Mouse (Mus musculus) erythroblast, embryonic 14.5 days (primary cell): ENCODE results near the gene 2210011C24Rik. TPM values are rescaled to one million over a fixed set of nuclear protein-coding genes. Genes with fewer than 3 reads are reported as not detected.

Experiments used
- H3K27me3 ChIP-seq: 2 replicates; pipeline ENCODE4 v1.6.1; 2012; ENCODE audit warnings: inconsistent platforms; ENCODE audit not compliant: control insufficient read depth
- H3K36me3 ChIP-seq: 2 replicates; pipeline ENCODE4 v1.6.1; 2012; ENCODE audit warnings: mild to moderate bottlenecking, inconsistent platforms; ENCODE audit not compliant: control insufficient read depth
- H3K4me1 ChIP-seq: 2 replicates; pipeline ENCODE4 v1.6.1; 2012; ENCODE audit warnings: inconsistent platforms; ENCODE audit not compliant: control insufficient read depth
- H3K4me3 ChIP-seq: replicated peaks from 2 replicates; pipeline ENCODE3; 2012; ENCODE audit warnings: moderate library complexity, mild to moderate bottlenecking, inconsistent platforms
- H3K9me3 ChIP-seq: 2 replicates; pipeline ENCODE4 v1.6.1; 2012; ENCODE audit warnings: low read length, inconsistent platforms, mixed read lengths; ENCODE audit not compliant: control insufficient read depth
- GATA1 ChIP-seq: IDR thresholded peaks from 2 replicates; pipeline ENCODE4 v1.6.1; 2012; ENCODE audit warnings: low read length, inconsistent platforms, mixed read lengths
- TAL1 ChIP-seq: IDR thresholded peaks from 3 replicates; pipeline ENCODE4 v1.6.1; 2012; ENCODE audit warnings: low read length, inconsistent platforms, mixed read lengths
- polyA plus RNA-seq: library from polyadenylated mRNA; stranded (reverse); fragments of >175 nt; gene quantifications from 2 replicates; pipeline ENCODE4 v1.2.3, GENCODE M21; 2012

The 2210011C24Rik gene
- polyA plus RNA-seq: not detected in 2 replicates

DNA sequence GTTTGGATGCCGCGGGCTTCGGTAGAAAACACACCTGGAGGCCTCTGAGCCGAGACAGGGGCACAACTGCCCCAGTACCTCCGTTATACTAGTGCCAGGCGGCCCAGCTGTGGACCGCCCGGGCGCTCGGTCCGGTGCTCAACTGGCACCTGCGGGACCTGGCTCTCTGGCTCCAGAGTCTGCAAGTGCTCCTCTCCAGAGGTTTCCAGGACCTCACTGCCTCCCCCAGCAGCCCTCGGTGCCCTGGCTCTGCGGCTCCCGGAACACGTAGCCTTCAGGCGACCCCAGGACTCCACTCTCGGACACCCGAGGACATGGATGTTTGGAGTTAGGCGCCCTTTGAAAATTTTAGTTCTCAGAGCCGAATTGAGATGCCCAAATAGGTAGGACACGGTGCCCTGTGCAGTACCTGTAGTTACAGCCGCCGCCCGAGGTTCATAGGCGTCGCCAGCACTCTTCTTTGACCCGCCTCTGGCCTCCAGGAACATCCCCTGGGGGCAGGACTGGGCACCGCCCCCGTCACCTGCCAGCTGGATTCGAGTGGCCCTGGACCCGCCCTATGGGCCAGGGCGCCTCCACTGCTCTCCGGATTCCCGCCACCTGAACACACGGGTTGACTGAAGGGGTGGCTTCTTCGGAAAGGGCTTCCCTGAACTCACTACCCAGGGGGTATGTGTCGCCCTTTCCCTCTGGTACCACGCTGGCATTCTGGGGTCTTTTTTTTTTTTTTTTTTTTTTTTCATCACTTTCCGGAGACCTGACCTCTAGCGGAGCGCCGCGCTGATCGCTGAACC lies at the start of gene 2210011C24Rik:
Gene 2210011C24Rik, minus strand, starts transcription at position 467 of the 794 bp plus-strand sequence.
- Histone ChIP-seq H3K36me3 (no peaks in the 10 kb centered on the region), H3K4me1 (peaks cover 17% of the 10 kb centered on the region), H3K27me3 (peaks cover 64% of the 10 kb centered on the region), H3K4me3 (peak within 1 kb of the TSS; percentile 29), H3K9me3 (peaks cover 26% of the 10 kb centered on the region; the same call in 1 of the 2 replicates)
- TF ChIP-seq GATA1 (no peak), TAL1 (no peak)

DNA sequence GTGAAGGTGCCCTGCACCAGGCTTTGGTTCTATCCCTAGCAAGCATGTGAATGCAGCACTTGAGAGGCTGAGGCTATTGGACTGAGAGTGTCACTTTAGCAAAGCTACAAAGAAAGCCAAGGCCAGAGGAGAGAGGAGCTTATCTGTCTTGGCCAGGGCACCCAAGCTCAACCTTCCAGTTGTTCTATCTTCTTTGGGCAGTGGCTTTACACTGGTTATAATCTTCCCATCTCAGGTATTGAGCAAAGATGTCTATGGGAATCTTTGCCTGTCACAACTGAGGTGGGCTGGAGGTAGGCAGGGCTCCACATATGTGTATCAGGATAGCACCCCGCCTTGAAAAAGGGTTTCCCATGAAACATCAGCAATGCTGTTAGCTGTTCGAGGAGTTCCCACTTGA lies 48.3 kb upstream of the 2210011C24Rik start:
- no peak for TF ChIP-seq TAL1
- no peak for TF ChIP-seq GATA1
- Histone ChIP-seq H3K4me3 (no peak overlapping the region), H3K4me1 (peaks cover 6% of the 10 kb centered on the region), H3K27me3 (no peaks in the 10 kb centered on the region), H3K36me3 (no peaks in the 10 kb centered on the region), H3K9me3 (peaks cover 1% of the 10 kb centered on the region; the same call in 1 of the 2 replicates)

DNA sequence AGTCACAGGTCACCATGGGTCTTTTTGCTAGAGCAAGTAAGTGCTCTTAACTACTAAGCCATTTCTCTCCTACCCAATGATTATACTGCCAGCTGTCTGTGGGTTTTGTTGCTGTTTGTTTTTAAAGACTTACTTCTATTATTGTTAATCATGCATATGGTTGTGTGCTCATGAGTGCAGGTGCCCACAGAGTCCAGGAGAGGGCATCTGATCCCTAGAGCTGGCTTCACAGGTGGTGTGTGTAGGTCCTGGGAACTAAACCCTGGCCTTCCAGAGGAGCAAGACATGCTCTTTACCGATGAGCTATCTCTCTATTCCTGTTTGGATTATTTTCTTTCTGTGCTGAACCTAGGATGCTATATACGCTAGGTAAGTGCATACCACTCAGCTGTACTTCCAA lies 47.3 kb upstream of the 2210011C24Rik start:
- Histone ChIP-seq H3K4me1 (peaks cover 2% of the 10 kb centered on the region), H3K4me3 (no peak overlapping the region), H3K27me3 (no peaks in the 10 kb centered on the region), H3K9me3 (peaks cover 2% of the 10 kb centered on the region; the same call in 1 of the 2 replicates), H3K36me3 (no peaks in the 10 kb centered on the region)
- TF ChIP-seq TAL1 (no peak), GATA1 (no peak)

DNA sequence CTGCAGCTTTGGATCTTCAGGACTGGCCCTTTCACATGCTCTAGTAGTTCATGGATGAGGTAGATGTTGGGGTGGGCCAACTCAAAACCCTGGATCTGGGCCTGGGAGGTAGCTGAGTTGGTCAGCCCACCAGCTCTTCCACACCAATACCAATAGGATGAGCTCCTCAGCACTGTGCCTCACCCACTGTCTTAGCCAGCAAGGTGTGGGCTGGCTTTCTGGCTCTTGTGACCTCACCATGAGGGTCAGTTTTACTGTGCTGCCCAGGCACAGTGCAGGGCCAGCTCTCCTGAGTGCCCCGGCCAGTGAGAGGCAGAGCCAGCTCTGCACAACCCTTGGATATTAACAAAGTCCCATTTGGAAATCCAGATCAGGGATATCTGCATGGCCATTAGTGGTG lies 45.9 kb upstream of the 2210011C24Rik start:
- TF ChIP-seq GATA1 (no peak), TAL1 (no peak)
- H3K4me1 ChIP-seq: peaks cover under 1% of the 10 kb centered on the region; the same call in 1 of the 2 replicates
- H3K4me3 ChIP-seq: no peak overlapping the region
- H3K36me3 ChIP-seq: no peaks in the 10 kb centered on the region
- H3K9me3 ChIP-seq: peaks cover 2% of the 10 kb centered on the region; the same call in 1 of the 2 replicates
- no peaks in the 10 kb centered on the region for H3K27me3 ChIP-seq

GRCm38 (mm10) chr8:84053229-84053628 lies 41.3 kb upstream of the 2210011C24Rik start:
- Histone ChIP-seq H3K4me1 (peaks cover 2% of the 10 kb centered on the region; the same call in 1 of the 2 replicates), H3K27me3 (peaks cover 3% of the 10 kb centered on the region), H3K36me3 (no peaks in the 10 kb centered on the region), H3K4me3 (no peak overlapping the region), H3K9me3 (peaks cover 2% of the 10 kb centered on the region; the same call in 1 of the 2 replicates)
- TF ChIP-seq TAL1 (no peak), GATA1 (no peak)

GRCm38 (mm10) chr8:84052746-84053145 lies 40.8 kb upstream of the 2210011C24Rik start:
- no peak overlapping the region for H3K4me3 ChIP-seq
- H3K9me3 ChIP-seq: peaks cover 2% of the 10 kb centered on the region; the same call in 1 of the 2 replicates
- H3K36me3 ChIP-seq: no peaks in the 10 kb centered on the region
- peaks cover 3% of the 10 kb centered on the region for H3K27me3 ChIP-seq
- H3K4me1 ChIP-seq: peaks cover 2% of the 10 kb centered on the region; the same call in 1 of the 2 replicates
- TF ChIP-seq TAL1: no peak
- no peak for TF ChIP-seq GATA1

DNA sequence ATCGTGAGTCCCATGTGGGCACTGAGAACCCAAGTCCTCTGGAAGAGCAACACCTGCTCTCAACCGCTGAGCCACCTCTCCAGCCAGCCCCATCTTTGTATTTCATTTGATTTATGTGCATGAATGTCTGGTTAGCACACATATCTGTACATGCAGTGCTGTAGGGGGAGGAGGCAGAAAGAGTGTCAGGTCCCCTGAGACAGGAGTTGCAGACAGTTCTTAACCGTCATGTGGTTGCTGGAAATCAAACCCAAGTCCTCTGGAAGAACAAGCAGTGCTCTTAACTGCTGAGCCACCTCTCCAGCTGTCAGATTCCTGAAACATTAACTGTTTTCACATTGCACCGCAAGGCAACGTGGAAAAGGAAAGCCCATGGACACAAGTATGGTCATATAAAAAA lies 36.2 kb upstream of the 2210011C24Rik start:
- Histone ChIP-seq H3K4me3 (no peak overlapping the region), H3K27me3 (peaks cover 31% of the 10 kb centered on the region), H3K36me3 (no peaks in the 10 kb centered on the region), H3K9me3 (peaks cover 3% of the 10 kb centered on the region; the same call in 1 of the 2 replicates), H3K4me1 (peaks cover 2% of the 10 kb centered on the region; the same call in 1 of the 2 replicates)
- no peak for TF ChIP-seq TAL1
- no peak for TF ChIP-seq GATA1

DNA sequence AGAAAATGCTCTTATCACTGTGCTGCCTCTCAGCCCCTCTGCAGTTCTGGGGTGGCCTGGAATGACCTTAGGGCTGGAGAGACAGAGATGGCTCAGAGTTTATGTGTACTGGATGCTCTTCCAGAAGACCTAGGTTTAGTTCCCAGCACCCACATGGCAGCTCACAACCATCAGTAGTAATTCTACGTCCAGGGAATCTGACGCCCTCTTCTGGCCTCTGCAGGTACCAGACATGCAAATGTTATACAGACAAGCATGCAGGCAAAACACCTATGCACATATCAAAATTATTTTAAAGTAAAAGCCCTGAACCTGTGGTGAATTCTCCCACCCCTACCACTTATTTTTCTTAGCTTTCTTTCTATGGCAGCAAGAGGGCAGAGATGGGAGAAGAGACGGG lies 34.5 kb upstream of the 2210011C24Rik start:
- Histone ChIP-seq H3K27me3 (peaks cover 47% of the 10 kb centered on the region), H3K9me3 (peaks cover 3% of the 10 kb centered on the region; the same call in 1 of the 2 replicates), H3K36me3 (no peaks in the 10 kb centered on the region), H3K4me1 (peaks cover 4% of the 10 kb centered on the region), H3K4me3 (no peak overlapping the region)
- TF ChIP-seq GATA1 (no peak), TAL1 (no peak)

- Histone ChIP-seq H3K4me1 (peaks cover 4% of the 10 kb centered on the region), H3K9me3 (peaks cover 3% of the 10 kb centered on the region; the same call in 1 of the 2 replicates), H3K36me3 (no peaks in the 10 kb centered on the region), H3K4me3 (no peak within 1 kb of the TSS), H3K27me3 (peaks cover 49% of the 10 kb centered on the region)
- TF ChIP-seq GATA1 (peak; percentile 48; the same call in 1 of the 2 replicates), TAL1 (no peak)
Measured at GRCm38 (mm10) chr8:84044900-84045299, 32.9 kb upstream of the 2210011C24Rik start, which contains the start of gene Rln3. Rln3 (minus strand) TSS chr8:84045000.
